Mouse (Mus musculus): ENCODE results near the gene Brinp3. TPM values are rescaled to one million over a fixed set of nuclear protein-coding genes. Genes with fewer than 3 reads are reported as not detected.
"Not testable (repeated sequence)": the region's sequence is repeated elsewhere in the genome, so short reads cannot be mapped to it uniquely, and the experiment has no call there.

The Brinp3 gene
- total RNA-seq, 2 experiments from 2014 or later = not detected

GRCm38 (mm10) chr1:146584181-146584580 is 89.6 kb downstream of the Brinp3 start:
- H3K4me3 ChIP-seq = no peak overlapping the region
- no peak overlapping the region for H3K27ac ChIP-seq
- intact Hi-C loops (cut with DNase I) = no loop called here
- TF ChIP-seq CTCF (IDR thresholded peaks at IDR 0.05) = no peak
- no peak for DNase-seq

- no peak overlapping the region for H3K4me3 ChIP-seq
- no peak for DNase-seq
- intact Hi-C loops (cut with DNase I) = no loop called here
- H3K27ac ChIP-seq = no peak overlapping the region
- no peak for TF ChIP-seq CTCF (IDR thresholded peaks at IDR 0.05)
These were observed 138.3 kb downstream of the Brinp3 start for GRCm38 (mm10) chr1:146632895-146633294.

GRCm38 (mm10) chr1:146657214-146657613 is 162.7 kb downstream of the Brinp3 start:
- intact Hi-C loops (cut with DNase I) = no loop called here
- no peak for DNase-seq
- Histone ChIP-seq H3K4me3 (no peak overlapping the region), H3K27ac (no peak overlapping the region)
- TF ChIP-seq CTCF (IDR thresholded peaks at IDR 0.05) = no peak

DNA sequence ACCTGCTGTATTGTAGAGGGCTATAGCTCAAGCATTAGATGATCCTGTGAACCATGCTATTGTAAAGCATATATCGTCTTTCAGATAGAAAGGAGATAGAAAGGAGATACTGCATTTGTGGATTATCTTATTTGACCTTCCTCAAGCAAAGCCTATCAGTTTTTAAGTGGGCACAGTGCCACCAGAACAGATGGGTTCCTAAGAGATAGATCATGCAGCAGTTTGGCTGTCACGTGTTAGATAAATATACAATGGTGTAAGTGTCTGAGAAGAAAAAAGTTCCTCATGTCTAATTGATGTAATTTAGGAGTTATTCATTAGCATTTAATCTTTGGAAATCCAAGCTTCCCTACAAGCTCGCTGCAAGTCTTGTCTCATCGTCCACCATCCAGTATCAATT is 206.2 kb downstream of the Brinp3 start:
- Histone ChIP-seq H3K27ac (no peak overlapping the region), H3K4me3 (no peak overlapping the region)
- intact Hi-C loops (cut with DNase I) = no loop called here
- DNase-seq = no peak
- TF ChIP-seq CTCF (IDR thresholded peaks at IDR 0.05) = no peak

- no peak overlapping the region for H3K27ac ChIP-seq
- intact Hi-C loops (cut with DNase I) = no loop called here
- DNase-seq = no peak
- no peak for TF ChIP-seq CTCF (IDR thresholded peaks at IDR 0.05)
- no peak overlapping the region for H3K4me3 ChIP-seq
These were observed 225.0 kb downstream of the Brinp3 start for GRCm38 (mm10) chr1:146719556-146719955.

DNA sequence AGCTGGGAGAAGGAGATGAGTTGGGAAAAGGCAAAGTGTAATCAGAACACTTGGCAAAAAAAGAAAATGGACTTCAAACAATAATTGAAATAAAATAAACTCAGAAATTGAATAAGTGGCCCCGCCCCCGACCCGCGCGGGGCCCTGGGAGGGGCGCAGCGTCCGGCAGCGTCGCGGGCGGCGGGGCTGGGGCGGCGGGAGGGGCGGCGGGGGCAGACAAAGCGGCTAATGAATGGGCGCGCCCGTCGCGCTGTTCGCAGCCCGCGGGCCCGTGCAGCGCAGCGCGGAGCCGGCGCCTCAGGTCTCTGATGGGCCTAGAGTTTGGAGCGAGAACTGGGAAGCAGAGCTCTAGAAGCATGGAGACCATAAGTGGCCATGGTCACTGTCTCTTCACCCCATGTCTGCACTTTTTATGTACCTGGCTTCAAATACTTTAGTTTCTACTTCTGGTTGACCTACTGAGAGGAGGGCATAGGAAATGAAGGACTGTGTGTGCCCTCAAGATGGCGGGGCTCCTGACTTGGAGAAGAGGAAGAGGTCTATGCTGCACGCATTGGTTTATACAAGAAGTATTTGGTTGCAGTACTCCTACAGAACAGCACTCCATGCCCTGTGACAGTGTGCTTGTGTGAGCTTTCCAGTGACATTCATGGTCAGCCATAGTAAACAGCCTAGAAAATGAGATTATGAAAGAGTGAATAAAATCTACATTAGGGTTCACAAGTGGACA is 230.4 kb downstream of the Brinp3 start:
- intact Hi-C loops (cut with DNase I); H3K27ac ChIP-seq; H3K4me3 ChIP-seq; DNase-seq: not testable (repeated sequence)

DNA sequence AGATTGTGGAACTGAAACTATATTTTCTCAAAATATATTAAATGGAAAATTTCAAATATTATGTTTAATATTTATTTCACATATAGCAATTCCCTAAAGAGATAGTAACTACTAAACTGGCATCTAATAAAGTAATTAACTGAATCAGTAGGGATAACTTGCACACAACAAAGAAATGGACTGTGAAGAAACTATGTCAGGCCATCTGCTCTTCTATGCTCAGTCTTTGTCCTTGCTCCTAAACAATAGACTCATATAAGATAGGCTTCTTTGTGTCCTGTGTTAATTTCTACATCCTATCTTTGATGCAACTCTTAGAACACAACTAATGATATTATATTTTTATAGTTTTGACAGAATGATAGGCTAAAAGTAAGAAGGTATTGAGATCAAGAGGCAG is 256.5 kb downstream of the Brinp3 start:
- Histone ChIP-seq H3K27ac (no peak overlapping the region), H3K4me3 (no peak overlapping the region)
- intact Hi-C loops (cut with DNase I) = no loop called here
- no peak for DNase-seq
- no peak for TF ChIP-seq CTCF (IDR thresholded peaks at IDR 0.05)

- no peak for TF ChIP-seq CTCF (IDR thresholded peaks at IDR 0.05)
- H3K27ac ChIP-seq = no peak overlapping the region
- DNase-seq = no peak
- no peak overlapping the region for H3K4me3 ChIP-seq
- intact Hi-C loops (cut with DNase I) = no loop called here
These were observed 288.7 kb downstream of the Brinp3 start for GRCm38 (mm10) chr1:146783259-146783658.

DNA sequence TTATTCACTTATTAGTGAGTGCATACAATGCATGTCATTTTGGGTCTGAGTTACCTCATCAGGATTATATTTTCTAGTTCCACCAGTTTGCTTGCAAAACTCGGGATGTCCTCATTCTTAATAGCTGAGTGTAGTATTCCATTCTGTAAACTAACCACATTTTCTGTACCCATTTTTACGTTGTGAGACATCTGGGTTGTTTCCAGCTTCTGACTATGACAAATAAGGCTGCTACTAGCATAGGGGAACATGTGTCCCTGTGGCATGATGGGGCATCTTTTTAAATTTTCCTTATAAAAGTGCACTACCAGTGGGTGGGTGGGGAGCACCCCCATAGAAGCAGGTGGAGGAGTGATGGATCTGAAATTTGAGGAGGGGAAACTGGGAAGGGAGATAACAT is 292.7 kb downstream of the Brinp3 start:
- no peak for TF ChIP-seq CTCF (IDR thresholded peaks at IDR 0.05)
- intact Hi-C loops (cut with DNase I) = no loop called here
- no peak overlapping the region for H3K4me3 ChIP-seq
- no peak for DNase-seq
- H3K27ac ChIP-seq = no peak overlapping the region

DNA sequence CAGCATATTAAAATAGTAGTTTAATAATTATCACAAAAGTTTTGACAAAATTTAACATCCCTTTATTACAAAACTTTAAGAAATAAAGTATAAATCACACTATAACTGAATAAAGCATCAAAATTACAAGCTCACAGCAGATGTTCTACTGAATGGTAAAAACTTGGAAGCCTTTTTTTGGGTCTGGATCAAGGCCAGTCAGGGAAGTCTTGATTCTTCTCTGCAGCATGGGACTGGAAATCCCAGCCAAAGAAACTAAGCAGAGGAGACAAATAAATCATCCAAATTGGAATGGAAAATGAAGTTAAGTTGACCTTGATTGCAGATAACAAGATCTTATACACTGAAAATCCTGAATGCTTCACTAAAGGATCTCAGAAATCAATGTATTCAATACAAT is 298.3 kb downstream of the Brinp3 start:
- intact Hi-C loops (cut with DNase I) = no loop called here
- DNase-seq = no peak
- TF ChIP-seq CTCF (IDR thresholded peaks at IDR 0.05) = no peak
- H3K4me3 ChIP-seq = no peak overlapping the region
- no peak overlapping the region for H3K27ac ChIP-seq

- intact Hi-C loops (cut with DNase I) = no loop called here
- no peak for TF ChIP-seq CTCF (IDR thresholded peaks at IDR 0.05)
These were observed 305.5 kb downstream of the Brinp3 start for GRCm38 (mm10) chr1:146799986-146800553.

DNA sequence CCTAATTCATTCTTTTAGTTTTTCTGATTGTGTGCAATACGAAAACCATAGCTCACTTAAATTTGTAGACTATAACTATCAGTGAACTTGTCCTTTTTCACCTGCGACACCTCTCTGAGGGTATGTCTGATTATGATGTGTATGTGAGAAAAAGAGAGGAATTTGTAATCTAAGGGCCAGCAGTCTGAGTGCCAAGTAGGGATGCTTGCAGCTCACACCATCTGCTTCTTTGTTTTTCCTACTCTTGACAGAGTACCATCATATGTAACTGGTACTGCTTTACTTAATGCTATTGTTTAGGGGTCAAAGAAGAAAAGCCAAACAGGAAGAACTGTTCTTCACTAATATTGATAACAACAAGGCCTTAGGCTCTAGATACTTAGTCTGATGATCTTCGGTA is 307.3 kb downstream of the Brinp3 start:
- Histone ChIP-seq H3K4me3 (no peak overlapping the region), H3K27ac (no peak overlapping the region)
- no peak for DNase-seq
- no peak for TF ChIP-seq CTCF (IDR thresholded peaks at IDR 0.05)
- intact Hi-C loops (cut with DNase I) = no loop called here

More at GRCm38 (mm10) chr1:146799986-146800553, 305.5 kb downstream of the Brinp3 start:
- Histone ChIP-seq H3K27ac (no peak overlapping the region), H3K4me3 (no peak overlapping the region)
- no peak for DNase-seq

- no peak for TF ChIP-seq CTCF (IDR thresholded peaks at IDR 0.05)
- intact Hi-C loops (cut with DNase I) = no loop called here
- Histone ChIP-seq H3K4me3 (no peak overlapping the region), H3K27ac (no peak overlapping the region)
- no peak for DNase-seq
These were observed 313.2 kb downstream of the Brinp3 start for GRCm38 (mm10) chr1:146807765-146808164.

DNA sequence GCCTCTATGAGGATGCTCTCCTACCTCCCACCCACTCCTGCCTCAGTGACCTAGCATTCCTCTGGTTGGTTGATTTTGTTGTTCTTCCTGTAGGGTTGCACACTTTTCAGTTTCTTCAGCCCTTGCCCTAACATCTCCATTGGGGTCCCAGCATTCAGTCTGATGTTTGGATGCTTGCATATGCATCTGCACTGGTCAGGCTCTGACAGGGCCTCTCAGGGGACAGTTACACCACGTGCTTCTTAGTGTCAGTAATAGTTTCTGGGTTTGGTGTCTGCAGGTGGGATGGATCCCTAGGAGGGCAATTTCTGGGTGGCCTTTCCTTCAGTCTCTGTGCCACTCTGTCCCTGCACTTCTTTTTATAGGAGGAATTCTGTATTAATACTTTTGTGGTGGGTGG is 339.3 kb downstream of the Brinp3 start:
- intact Hi-C loops (cut with DNase I) = no loop called here
- TF ChIP-seq CTCF (IDR thresholded peaks at IDR 0.05) = no peak
- no peak overlapping the region for H3K27ac ChIP-seq
- H3K4me3 ChIP-seq = no peak overlapping the region
- DNase-seq = no peak

Data from gastrocnemius, adult 2 months (tissue).